Mouse (Mus musculus) skeletal muscle tissue, adult 2 months (tissue): ENCODE measurements around the gene Fam178b.
A peak's percentile ranks its signal among the peaks of the same experiment; 100 is the strongest.
"Not testable (repeated sequence)": the region's sequence is repeated elsewhere in the genome, so short reads cannot be mapped to it uniquely, and the experiment has no call there.

Source experiments
- DNase-seq: peaks from one replicate; pipeline ENCODE4 v3.0.0-alpha.2; 2012; ENCODE audit warnings: low read depth, low spot score

The Fam178b gene

GRCm38 (mm10) chr1:36546888-36547471, 136.0 kb downstream of the Fam178b start, which contains the start of gene Ankrd39:
TSS of gene Ankrd39 (minus strand) at chr1:36547445.
- DNase-seq, result peak; percentile 99

DNA sequence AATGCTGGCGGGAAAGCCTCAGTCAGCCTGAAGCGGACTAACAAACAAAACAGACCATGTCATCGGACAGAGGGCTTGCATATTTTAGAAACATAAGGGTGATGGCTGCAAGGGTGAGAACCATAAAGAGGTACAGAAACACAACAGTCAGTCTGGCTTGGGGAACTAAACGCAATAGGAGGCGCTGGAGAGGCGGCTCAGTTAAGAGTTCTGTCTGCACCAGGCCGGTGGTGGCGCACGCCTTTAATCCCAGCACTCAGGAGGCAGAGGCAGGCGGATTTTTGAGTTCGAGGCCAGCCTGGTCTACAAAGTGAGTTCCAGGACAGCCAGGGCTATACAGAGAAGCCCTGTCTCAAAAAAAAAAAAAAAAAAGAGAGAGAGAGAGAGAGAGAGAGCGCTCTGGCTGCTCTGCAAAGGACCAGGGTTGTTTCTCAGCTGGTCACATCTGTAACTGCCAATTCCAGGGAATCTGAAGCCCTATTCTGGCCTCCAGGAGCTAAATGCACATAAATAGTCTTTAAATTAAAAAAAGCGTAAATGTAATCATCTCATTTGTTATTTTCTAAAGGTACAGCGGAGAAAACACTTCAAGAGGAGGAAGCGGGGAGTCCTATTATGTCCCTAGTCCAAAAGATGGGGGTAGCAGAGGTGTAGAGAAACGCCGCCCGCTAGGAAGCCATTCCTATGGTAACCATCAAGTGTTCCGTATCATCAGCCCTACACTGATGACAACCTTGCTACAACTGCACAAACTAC, 137.0 kb downstream of the Fam178b start:
- DNase-seq, result no peak

DNA sequence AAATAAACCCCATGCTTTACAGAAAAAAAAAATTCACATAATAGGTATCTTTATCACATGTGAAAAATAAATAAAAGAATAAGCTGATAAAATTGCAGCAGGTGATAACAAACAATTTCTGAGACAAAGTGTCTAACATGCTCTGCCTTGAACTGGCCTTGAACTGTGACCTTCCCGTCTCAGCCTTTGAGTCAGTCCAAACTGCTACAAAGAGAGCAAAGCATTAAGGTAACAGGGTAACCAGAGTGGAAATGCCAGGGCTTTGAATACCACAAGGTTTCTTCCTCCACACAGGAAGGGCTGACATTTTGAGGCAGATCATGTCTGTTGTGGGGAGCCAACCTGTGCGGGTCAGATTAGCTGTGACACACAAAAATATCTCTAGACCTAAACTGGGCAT, 137.6 kb downstream of the Fam178b start:
- no peak for DNase-seq

GRCm38 (mm10) chr1:36542925-36543324, 140.1 kb downstream of the Fam178b start:
- no peak for DNase-seq

GRCm38 (mm10) chr1:36541844-36542243, 141.1 kb downstream of the Fam178b start:
- DNase-seq, result no peak

GRCm38 (mm10) chr1:36540807-36541206, 142.2 kb downstream of the Fam178b start:
- DNase-seq, result no peak

- DNase-seq, result no peak
Observed at GRCm38 (mm10) chr1:36540132-36540531, 142.9 kb downstream of the Fam178b start.

- peak; percentile 97 for DNase-seq
Observed at GRCm38 (mm10) chr1:36539186-36539585, 143.8 kb downstream of the Fam178b start, which contains the start of gene Gm42417. TSS of gene Gm42417 (minus strand) at chr1:36539429.

GRCm38 (mm10) chr1:36538727-36539126, 144.3 kb downstream of the Fam178b start:
- DNase-seq, result no peak

GRCm38 (mm10) chr1:36536783-36537182, 146.2 kb downstream of the Fam178b start, which contains the start of gene Ankrd23:
TSS of gene Ankrd23 (minus strand) at chr1:36536883.
- not testable (repeated sequence) for DNase-seq

DNA sequence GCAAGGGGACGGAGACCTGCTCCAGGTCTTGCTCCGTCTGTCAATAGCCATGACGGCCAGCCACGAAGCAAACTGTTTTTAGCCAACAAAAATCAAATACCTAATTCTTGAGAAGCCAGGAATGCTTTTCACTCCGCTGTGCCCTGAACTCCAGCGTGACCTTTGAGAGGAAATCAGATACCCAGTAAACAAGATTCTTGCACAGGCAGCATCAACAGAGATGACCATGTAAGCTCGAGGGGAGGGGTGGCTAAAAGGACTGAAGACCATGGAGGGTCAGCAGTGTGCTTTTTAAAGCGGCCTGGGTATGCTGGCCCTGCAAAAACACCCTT, 146.6 kb downstream of the Fam178b start:
- DNase-seq, result no peak

- peak; percentile 96 for DNase-seq
Observed at GRCm38 (mm10) chr1:36535477-36536396, 147.2 kb downstream of the Fam178b start.

GRCm38 (mm10) chr1:36534595-36535058, 148.4 kb downstream of the Fam178b start:
- DNase-seq, result peak; percentile 95

DNA sequence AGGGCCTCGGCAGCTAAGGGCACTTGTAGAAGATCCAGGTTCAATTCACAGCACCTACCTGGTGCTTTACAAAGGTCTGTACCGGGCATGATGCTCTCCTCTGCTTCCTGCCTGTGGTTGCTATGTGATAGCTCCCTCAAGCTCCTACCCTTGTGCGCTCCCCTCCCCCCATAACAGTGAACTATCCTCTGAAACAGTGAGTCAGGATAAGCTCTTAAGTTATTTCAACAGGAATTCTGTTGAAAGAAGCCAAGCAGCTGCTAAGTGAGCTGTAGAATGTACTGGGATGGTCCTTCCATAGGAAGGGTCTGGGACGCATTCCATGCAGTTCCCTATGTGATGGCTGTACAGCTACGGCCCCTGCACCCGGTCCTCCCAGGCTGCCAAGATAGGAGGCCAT, 149.4 kb downstream of the Fam178b start:
- DNase-seq, result no peak

- no peak for DNase-seq
Observed at GRCm38 (mm10) chr1:36531461-36531860, 151.5 kb downstream of the Fam178b start.

GRCm38 (mm10) chr1:36530962-36531361, 152.0 kb downstream of the Fam178b start:
- DNase-seq, result no peak

- DNase-seq, result no peak
Observed at GRCm38 (mm10) chr1:36530485-36530884, 152.5 kb downstream of the Fam178b start.

- no peak for DNase-seq
Observed at GRCm38 (mm10) chr1:36529875-36530274, 153.1 kb downstream of the Fam178b start.

DNA sequence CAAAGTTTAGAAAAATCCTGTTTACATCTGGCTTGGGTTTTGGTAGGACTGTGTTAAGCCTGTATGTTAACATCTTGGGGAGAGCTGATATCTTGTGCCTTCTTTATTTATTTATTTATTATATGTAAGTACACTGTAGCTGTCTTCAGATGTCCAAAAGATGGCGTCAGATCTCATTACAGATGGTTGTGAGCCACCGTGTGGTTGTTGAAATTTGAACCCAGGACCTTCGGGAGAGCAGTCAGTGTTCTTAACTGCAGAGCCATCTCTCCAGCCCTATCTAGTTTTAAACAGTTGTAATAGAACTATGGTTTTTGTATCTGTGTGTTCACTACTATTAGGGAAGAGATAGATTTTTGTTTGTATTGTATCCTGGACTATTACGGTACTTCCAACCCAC, 153.7 kb downstream of the Fam178b start:
- no peak for DNase-seq

GRCm38 (mm10) chr1:36528351-36528750, 154.6 kb downstream of the Fam178b start:
- DNase-seq, result no peak

DNA sequence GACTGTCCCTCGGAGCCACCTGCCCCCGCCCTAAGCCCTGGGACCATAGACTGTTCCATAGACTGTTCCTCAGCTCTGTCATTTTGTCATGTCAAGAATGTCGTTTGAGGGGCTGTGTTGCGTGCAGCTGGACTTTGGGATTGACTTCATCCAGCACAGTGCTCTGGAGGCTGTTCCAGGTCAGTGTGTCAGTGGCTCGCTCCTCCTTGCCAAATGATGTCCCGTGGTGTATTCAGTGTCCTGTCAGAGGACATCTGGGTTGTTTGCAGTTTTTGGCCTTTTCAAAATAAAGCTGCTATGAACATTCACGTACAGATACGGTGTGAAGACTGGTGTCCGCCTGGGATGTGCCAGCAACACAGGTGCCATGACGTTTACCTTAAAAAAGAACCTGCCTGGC, 156.1 kb downstream of the Fam178b start:
- DNase-seq, result no peak

GRCm38 (mm10) chr1:36525774-36526173, 157.2 kb downstream of the Fam178b start:
- DNase-seq, result no peak
